Mouse (Mus musculus): Measurements from ENCODE around the gene Pkp2.
"Not testable (repeated sequence)": the region's sequence is repeated elsewhere in the genome, so short reads cannot be mapped to it uniquely, and the experiment has no call there.

- peak; percentile 76 for TF ChIP-seq CTCF (IDR thresholded peaks at IDR 0.05; ENCODE audit: low read depth)
- TF ChIP-seq EP300 (IDR thresholded peaks at IDR 0.05; ENCODE audit: low read depth): not testable (repeated sequence)
These were observed 11.1 kb upstream of the Pkp2 start for GRCm38 (mm10) chr16:16201991-16202390.
